Mouse (Mus musculus): Measurements from ENCODE around the gene Hoxa4. TPM values are rescaled to one million over a fixed set of nuclear protein-coding genes. Genes with fewer than 3 reads are reported as not detected.

The Hoxa4 gene
- polyA plus RNA-seq, 1 experiment from 2014 or later = 2.5 TPM

DNA sequence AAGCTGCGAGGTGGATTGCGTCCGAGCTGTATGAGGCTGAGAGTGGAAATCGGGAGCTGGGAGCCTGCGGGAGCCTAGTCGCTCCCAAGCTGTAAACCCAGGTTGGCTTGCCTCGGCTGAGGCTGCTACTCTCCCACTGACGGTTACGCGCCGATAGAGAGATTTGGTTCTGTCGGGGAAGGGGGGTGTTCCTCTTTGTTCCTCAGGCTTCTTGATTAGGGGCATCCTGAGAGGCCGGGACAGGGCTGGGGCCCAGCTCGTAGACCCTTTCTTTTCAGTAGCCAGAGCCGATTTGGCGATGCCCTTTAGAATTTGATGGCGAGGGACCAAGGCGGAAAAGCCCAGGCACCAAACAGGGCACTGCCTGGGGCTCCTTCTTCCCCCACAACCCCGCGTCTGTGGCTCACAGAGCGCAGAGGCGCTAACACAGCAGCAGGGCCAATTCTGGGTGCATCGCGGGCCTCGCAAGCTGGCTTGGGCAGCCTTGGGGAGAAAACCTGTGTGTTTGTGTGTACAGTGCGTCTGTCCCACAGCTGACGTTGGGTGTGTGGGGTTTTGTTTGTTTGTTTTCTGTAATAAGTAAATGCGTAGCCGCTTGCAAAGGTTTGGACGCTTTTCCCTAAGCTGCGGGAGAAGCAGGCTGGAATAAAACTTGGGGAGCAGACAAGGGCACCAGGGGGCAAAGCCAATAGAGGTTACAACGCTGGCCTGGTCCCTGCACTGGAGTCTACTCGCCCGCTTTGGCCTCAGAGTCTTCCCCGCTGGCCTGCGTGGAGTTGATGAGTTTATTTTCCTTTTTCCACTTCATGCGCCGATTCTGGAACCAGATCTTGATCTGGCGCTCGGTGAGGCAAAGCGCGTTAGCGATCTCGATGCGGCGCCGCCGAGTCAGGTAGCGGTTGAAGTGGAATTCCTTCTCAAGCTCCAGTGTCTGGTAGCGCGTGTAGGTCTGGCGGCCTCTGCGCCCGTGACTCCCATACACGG lies 14.4 kb upstream of the Hoxa4 start:
- peak overlapping the region; percentile 29 for H3K4me3 ChIP-seq (ENCODE audit: low read depth, low read length)
- H3K27ac ChIP-seq (replicated peaks) = peak overlapping the region; percentile 66
- no peaks in the 10 kb centered on the region for H3K4me1 ChIP-seq (replicated peaks; ENCODE audit: control insufficient read depth, insufficient read depth)
- WGBS = 12% methylated on average over 55 of the region's 55 CpGs
- TF ChIP-seq EP300 (optimal IDR thresholded peaks at IDR 0.05) (no peak), CTCF (IDR thresholded peaks at IDR 0.05; ENCODE audit: low read depth) (no peak)
- peak overlapping the region; percentile 76 for H3K4me2 ChIP-seq (replicated peaks; ENCODE audit: low read depth)
- ATAC-seq (ENCODE audit: low FRiP score, low TSS enrichment) (no peak), DNase-seq (ENCODE audit: low spot score) (peak; percentile 19)
- H3K27me3 ChIP-seq (ENCODE audit: control insufficient read depth, insufficient read depth, low read length) = peaks cover 5% of the 10 kb centered on the region; the same call in 1 of the 2 replicates
- H3K36me3 ChIP-seq (ENCODE audit: control insufficient read depth, insufficient read depth, low read length) = no peaks in the 10 kb centered on the region
- H3K9me3 ChIP-seq (ENCODE audit: control insufficient read depth, low read length) = no peaks in the 10 kb centered on the region
- H3K9ac ChIP-seq (ENCODE audit: low read length) = peak overlapping the region; percentile 61

- 17% methylated on average over 14 of the region's 14 CpGs for WGBS
- peak overlapping the region; percentile 76 for H3K4me2 ChIP-seq (replicated peaks; ENCODE audit: low read depth)
- no peaks in the 10 kb centered on the region for H3K9me3 ChIP-seq (ENCODE audit: control insufficient read depth, low read length)
- H3K4me3 ChIP-seq (ENCODE audit: low read depth, low read length) = peak overlapping the region; percentile 29
- peak overlapping the region; percentile 61 for H3K9ac ChIP-seq (ENCODE audit: low read length)
- H3K4me1 ChIP-seq (replicated peaks; ENCODE audit: control insufficient read depth, insufficient read depth) = no peaks in the 10 kb centered on the region
- peak overlapping the region; percentile 66 for H3K27ac ChIP-seq (replicated peaks)
- DNase-seq (ENCODE audit: low spot score) (no peak), ATAC-seq (ENCODE audit: low FRiP score, low TSS enrichment) (no peak)
- peaks cover 5% of the 10 kb centered on the region; the same call in 1 of the 2 replicates for H3K27me3 ChIP-seq (ENCODE audit: control insufficient read depth, insufficient read depth, low read length)
- TF ChIP-seq EP300 (optimal IDR thresholded peaks at IDR 0.05) (no peak), CTCF (IDR thresholded peaks at IDR 0.05; ENCODE audit: low read depth) (no peak)
- no peaks in the 10 kb centered on the region for H3K36me3 ChIP-seq (ENCODE audit: control insufficient read depth, insufficient read depth, low read length)
Observed at GRCm38 (mm10) chr6:52205221-52205620, 13.7 kb upstream of the Hoxa4 start.

DNA sequence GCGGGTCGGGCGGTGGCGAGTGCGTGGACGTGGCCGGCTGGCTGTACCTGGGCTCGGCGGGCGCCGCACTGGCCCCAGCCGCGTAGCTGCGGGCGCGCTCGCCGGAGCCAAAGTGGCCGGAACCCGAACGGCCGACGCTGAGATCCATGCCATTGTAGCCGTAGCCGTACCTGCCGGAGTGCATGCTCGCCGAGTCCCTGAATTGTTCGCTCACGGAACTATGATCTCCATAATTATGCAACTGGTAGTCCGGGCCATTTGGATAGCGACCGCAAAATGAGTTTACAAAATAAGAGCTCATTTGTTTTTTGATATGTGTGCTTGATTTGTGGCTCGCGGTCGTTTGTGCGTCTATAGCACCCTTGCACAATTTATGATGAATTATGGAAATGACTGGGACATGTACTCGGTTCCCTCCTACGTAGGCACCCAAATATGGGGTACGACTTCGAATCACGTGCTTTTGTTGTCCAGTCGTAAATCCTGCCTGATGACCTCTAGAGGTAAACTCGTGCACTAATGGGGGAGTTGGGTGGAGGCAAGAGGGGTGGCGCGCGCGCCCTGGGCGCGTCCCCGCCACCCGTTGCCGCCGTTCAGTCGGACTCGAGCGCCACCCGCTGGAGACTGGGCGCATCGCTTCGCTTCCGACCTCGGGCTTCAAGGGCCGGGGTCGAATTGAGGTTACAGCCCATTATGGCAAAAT lies 12.6 kb upstream of the Hoxa4 start, which contains the start of gene Hoxa5:
Gene Hoxa5, minus strand, starts transcription at position 538 of the 703 bp plus-strand sequence.
- peaks cover 5% of the 10 kb centered on the region; the same call in 1 of the 2 replicates for H3K27me3 ChIP-seq (ENCODE audit: control insufficient read depth, insufficient read depth, low read length)
- H3K9me3 ChIP-seq (ENCODE audit: control insufficient read depth, low read length) = no peaks in the 10 kb centered on the region
- H3K4me3 ChIP-seq (ENCODE audit: low read depth, low read length) = peak within 1 kb of the TSS; percentile 73
- under 1% methylated on average over 62 of the region's 65 CpGs for WGBS
- peak within 1 kb of the TSS; percentile 76 for H3K4me2 ChIP-seq (replicated peaks; ENCODE audit: low read depth)
- DNase-seq (ENCODE audit: low spot score) (peak; percentile 81), ATAC-seq (ENCODE audit: low FRiP score, low TSS enrichment) (peak; percentile 88)
- H3K36me3 ChIP-seq (ENCODE audit: control insufficient read depth, insufficient read depth, low read length) = no peaks in the 10 kb centered on the region
- peak within 1 kb of the TSS; percentile 86 for H3K27ac ChIP-seq (replicated peaks)
- H3K9ac ChIP-seq (ENCODE audit: low read length) = peak within 1 kb of the TSS; percentile 92
- TF ChIP-seq EP300 (optimal IDR thresholded peaks at IDR 0.05) (no peak), CTCF (IDR thresholded peaks at IDR 0.05; ENCODE audit: low read depth) (peak; percentile 92)
- H3K4me1 ChIP-seq (replicated peaks; ENCODE audit: control insufficient read depth, insufficient read depth) = no peaks in the 10 kb centered on the region

GRCm38 (mm10) chr6:52203371-52204049 lies 12.0 kb upstream of the Hoxa4 start:
- 1% methylated on average over 42 of the region's 46 CpGs for WGBS
- TF ChIP-seq CTCF (IDR thresholded peaks at IDR 0.05; ENCODE audit: low read depth) (no peak), EP300 (optimal IDR thresholded peaks at IDR 0.05) (no peak)
- Histone ChIP-seq H3K4me2 (replicated peaks; ENCODE audit: low read depth) (peak overlapping the region; percentile 76), H3K27me3 (ENCODE audit: control insufficient read depth, insufficient read depth, low read length) (peaks cover 5% of the 10 kb centered on the region; the same call in 1 of the 2 replicates), H3K27ac (replicated peaks) (peak overlapping the region; percentile 86), H3K4me1 (replicated peaks; ENCODE audit: control insufficient read depth, insufficient read depth) (no peaks in the 10 kb centered on the region), H3K9ac (ENCODE audit: low read length) (peak overlapping the region; percentile 92), H3K4me3 (ENCODE audit: low read depth, low read length) (peak overlapping the region; percentile 73), H3K36me3 (ENCODE audit: control insufficient read depth, insufficient read depth, low read length) (no peaks in the 10 kb centered on the region), H3K9me3 (ENCODE audit: control insufficient read depth, low read length) (no peaks in the 10 kb centered on the region)
- ATAC-seq (ENCODE audit: low FRiP score, low TSS enrichment) = peak; percentile 33
- peak; percentile 30 for DNase-seq (ENCODE audit: low spot score)

GRCm38 (mm10) chr6:52203121-52203370 lies 11.5 kb upstream of the Hoxa4 start:
- peak overlapping the region; percentile 76 for H3K4me2 ChIP-seq (replicated peaks; ENCODE audit: low read depth)
- 21% methylated on average over 10 of the region's 10 CpGs for WGBS
- H3K9me3 ChIP-seq (ENCODE audit: control insufficient read depth, low read length) = no peaks in the 10 kb centered on the region
- no peaks in the 10 kb centered on the region for H3K4me1 ChIP-seq (replicated peaks; ENCODE audit: control insufficient read depth, insufficient read depth)
- ATAC-seq (ENCODE audit: low FRiP score, low TSS enrichment) (no peak), DNase-seq (ENCODE audit: low spot score) (peak; percentile 19)
- H3K27ac ChIP-seq (replicated peaks) = peak overlapping the region; percentile 86
- peak overlapping the region; percentile 73 for H3K4me3 ChIP-seq (ENCODE audit: low read depth, low read length)
- no peaks in the 10 kb centered on the region for H3K36me3 ChIP-seq (ENCODE audit: control insufficient read depth, insufficient read depth, low read length)
- TF ChIP-seq CTCF (IDR thresholded peaks at IDR 0.05; ENCODE audit: low read depth) (no peak), EP300 (optimal IDR thresholded peaks at IDR 0.05) (no peak)
- peak overlapping the region; percentile 92 for H3K9ac ChIP-seq (ENCODE audit: low read length)
- peaks cover 2% of the 10 kb centered on the region; the same call in 1 of the 2 replicates for H3K27me3 ChIP-seq (ENCODE audit: control insufficient read depth, insufficient read depth, low read length)

All from stomach, postnatal 0 days (tissue).